Mouse (Mus musculus) lung, postnatal 10 days (tissue): ENCODE measurements at regions not wholly inside any gene's neighbourhood (a gene's known extent, or its start where the extent isn't known, plus 50 kb on each side); places are given as distances from the start of the nearest gene placed in this dataset.

Experiments used
- DNase-seq: peaks from one replicate; pipeline ENCODE4 v3.0.0; 2021

DNA sequence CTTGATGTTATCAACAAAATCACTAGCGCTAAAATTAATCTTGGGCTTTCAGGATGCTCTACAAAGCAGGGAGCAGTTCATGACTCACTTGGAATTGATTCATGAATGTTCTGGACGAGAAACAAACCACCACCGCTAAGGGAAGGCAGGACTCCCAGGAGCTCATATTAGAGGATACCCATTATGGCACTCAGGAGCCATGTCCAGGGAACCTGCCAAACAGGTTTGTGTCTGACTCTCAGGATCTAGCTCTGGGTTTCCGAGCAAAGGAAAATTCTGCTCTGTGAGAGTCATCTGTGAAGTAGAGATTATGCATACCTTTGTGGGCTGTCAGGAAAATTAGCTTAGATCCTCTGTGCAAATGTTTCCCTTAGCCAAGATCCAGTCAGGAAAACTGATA is 454.3 kb upstream of the Sox11 start:
- no peak for DNase-seq

GRCm38 (mm10) chr12:27786716-27787291 is 444.4 kb upstream of the Sox11 start:
- DNase-seq, result no peak

DNA sequence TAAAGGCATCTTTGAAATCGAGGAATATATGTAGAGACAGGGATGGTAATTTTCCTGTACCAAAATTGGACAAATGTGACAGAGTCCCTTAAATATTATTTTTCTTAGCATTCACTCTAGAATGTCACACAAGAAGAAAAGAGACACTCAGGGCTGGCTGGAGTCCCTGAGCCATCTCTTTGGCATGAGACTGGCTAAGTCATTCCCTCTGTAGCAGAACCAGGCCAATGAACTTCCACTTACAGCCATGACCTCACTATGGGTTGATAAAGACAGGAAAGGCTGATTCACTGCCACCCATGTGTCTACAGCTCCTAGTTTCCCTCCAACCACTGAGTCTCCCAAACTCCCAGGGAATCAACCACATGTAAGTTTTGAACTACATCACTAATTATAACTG is 438.4 kb upstream of the Sox11 start:
- DNase-seq, result no peak

DNA sequence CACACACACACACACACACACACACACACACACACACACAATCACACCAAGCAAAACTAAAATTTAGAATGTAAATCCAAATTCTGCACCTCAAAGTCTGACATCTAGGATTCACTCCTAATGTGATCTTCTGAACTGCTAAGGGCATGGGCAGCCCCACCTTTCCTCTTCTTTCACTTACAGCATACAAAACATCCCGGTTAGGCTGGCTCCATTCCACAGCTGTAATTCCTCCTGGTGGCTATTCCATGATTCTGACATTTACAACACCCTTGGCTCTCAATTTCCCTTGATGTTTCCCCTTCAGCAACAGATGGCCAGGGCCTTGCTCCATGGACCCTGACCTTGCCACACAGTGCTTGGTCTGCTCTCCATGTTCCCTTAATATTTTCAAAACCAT is 423.6 kb upstream of the Sox11 start:
- DNase-seq, result no peak

DNA sequence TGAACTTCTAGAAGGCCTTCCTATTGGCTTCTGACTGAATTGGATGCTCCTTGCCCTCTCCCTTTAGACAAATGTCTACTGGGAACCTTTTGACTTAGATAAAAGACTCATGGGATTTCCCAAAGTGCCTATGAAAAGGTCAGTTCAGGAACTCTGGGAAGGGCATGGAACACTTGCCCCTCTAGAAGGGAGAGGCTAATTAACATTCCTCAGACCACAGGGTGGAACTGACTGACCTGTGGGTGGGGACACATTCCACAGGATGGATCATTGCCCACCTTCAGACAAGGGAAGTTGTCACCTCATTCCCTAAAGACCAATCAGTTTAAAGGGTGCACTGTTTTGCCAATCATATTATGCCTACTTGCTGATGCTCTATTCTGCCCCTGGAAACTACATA is 416.6 kb upstream of the Sox11 start:
- no peak for DNase-seq

- no peak for DNase-seq
Measured at GRCm38 (mm10) chr12:27757641-27758040, 415.3 kb upstream of the Sox11 start.

GRCm38 (mm10) chr12:27724619-27725200 is 382.3 kb upstream of the Sox11 start:
- no peak for DNase-seq

DNA sequence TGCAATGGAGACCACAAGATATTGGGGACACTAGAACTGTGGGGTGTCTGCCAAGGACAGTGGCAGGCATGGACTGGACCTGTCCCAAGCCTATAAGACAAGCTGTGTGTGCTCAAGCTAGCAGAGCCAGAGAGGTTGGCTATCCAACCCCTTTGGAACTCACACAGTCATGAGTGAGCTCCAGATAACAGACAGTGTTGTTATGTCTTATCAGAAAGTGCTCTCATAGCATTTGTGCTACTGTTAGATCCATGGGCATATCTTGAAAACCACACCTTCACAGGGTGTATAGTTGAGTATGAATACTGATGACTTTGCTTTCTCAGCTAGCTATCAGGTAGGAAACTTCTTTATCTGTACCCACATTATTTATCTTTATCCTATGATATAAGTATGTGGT is 338.1 kb upstream of the Sox11 start:
- DNase-seq, result no peak

DNA sequence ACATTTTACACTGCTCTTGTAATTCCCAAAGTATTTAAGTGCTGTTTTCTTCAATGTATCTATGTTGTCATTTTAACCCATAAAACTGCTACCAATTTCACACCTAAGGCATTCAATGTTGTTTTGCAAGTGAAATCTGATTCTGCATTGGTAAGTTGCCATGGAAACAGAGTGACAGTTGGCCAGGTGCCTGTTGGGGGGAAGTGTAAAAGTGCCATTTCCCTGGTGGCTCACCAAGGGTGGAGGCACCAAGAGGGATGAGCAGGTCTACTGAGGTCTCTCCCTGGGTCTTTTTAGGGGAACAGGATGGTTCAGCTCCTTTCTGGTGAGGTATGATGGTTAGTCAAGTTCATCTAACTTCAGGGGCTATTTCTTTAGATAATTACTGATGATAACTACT is 331.0 kb upstream of the Sox11 start:
- no peak for DNase-seq

DNA sequence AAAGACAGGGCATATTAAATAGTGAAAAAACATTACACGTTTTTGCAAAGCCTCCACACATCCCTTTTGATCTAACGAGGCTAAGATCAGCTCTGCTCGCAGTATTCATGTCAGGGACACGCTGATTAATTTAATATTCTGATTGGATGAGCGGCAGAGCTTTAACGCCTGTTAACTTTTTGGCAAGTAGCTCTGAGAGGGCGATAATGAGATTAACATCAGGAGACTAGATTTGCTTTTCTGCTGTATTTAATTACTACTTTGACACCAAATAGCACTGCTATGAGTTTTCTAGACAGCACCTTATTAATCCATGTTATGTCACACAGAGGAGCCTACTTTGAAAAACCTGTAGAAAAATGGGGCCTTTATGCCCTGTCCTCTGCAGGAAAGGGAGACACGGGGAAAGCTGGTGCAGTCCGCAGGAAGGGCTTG is 328.3 kb upstream of the Sox11 start:
- no peak for DNase-seq

DNA sequence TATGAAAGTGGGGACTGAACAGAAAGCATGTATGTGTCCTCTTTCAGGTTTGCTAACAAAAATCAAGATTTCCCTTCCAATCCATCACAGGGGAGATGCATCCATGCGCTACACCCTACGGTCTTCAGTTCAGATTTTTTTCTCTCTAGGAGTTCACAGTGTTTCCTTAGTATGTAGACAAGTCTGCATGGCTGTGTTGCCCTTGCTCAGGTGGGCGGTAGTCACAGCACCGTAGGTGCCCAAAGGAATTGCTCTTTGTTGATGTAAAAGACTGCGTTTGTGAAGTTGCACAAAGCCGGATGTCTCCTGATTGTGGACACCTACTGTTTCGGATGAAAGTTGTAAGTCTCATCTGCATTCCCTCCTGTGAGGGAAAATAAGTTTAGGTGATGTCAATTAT is 327.8 kb upstream of the Sox11 start:
- DNase-seq, result no peak

DNA sequence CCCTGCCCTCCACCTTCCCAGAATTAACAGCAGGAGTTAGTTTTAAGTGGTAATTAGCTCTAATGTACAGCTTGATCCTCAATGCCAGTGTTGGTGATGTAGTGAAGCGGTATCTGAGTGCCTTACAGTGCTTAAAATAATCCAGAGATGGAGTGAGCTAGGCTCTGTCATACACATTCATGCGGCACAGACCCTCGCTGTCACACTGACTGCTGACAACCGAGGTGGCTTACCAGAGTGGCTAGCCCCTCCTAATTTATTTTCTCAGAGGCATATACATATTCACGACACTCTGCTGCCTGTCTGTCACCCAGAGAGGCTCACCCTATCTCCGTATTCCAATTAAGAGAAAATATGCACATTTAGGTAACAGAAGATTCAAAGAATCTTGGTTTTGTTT is 327.2 kb upstream of the Sox11 start:
- no peak for DNase-seq

DNA sequence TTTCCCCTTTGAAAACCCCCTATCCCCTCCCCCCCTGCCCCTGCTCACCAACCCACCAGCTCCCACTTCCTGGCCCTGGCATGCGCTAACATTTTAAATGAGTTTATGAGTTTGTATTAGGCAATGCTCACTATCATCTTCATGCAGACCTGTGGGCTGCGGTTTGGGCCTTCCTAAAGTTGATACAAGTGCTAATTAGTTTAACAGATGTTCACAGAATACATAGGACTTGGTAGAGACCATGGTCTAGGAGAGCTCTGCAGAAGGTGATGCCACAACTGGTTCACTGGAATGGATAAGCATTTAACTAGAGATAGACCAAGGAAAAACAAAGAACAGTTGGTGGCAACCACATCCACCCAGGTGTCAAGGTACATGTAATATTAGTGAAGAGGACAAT is 324.1 kb upstream of the Sox11 start:
- no peak for DNase-seq

DNA sequence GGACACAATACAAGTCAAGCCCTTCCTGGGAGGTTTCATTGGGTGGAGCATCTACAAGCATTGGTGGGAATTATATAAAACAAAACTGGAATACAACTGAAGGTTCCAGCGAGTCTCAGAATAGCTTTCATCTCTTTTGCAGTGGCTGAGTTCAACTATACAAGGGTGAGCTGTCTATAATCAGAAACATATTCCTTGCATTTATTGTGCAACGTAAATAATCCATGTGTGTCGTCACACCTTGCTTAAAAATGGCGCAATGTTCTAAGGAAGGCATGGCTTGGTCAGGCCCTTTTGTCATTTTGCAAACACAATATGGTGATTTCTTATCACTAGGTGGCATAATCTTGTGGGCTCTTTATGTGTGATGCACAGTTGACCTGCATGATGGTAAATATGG is 320.8 kb upstream of the Sox11 start:
- DNase-seq, result no peak

GRCm38 (mm10) chr12:27662723-27663122 is 320.3 kb upstream of the Sox11 start:
- no peak for DNase-seq

GRCm38 (mm10) chr12:27657536-27657935 is 315.2 kb upstream of the Sox11 start:
- peak; percentile 11 for DNase-seq

DNA sequence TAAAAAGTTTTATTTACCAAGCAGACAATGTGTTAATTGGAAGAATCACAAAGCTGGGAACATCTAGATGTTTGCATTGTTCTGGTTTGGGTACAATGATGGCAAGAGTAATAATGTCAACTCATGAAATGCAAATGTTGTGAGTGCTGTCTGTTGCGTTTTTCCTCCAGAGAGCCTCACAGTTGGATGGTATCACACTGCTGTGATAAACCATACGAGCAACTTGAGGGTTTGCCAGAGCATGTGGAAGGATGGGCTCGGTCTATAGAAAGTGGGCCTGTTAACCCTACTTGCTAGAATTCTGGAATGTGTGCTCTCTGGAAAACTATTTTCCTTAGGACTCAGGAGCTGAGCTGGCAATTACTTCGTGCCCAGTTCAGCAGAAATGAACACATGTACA is 311.2 kb upstream of the Sox11 start:
- no peak for DNase-seq

DNA sequence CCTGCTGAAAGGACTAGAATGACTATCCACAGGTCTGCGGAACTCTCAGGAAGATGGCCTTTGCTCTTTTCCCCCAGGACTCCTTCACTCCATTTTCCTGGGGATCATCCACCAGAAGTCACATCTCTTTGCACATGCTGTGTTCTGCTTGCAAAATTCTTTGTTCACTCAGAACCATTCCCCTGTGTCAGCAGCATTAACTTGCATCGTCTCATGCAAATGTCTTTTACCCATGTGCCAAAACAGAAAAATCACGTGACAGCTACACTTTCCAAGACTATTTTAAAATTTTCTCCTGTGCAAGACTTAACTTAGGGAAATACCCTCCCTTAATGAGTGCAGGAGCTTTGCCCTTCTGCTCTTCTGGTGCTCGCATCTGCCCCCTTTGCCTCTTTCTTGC is 306.2 kb upstream of the Sox11 start:
- DNase-seq, result no peak

- DNase-seq, result peak; percentile 17
Measured at GRCm38 (mm10) chr12:27646497-27647307, 304.3 kb upstream of the Sox11 start.

GRCm38 (mm10) chr12:27619616-27620015 is 277.2 kb upstream of the Sox11 start:
- DNase-seq, result no peak

GRCm38 (mm10) chr12:27604061-27604679 is 261.8 kb upstream of the Sox11 start:
- peak; percentile 58 for DNase-seq

DNA sequence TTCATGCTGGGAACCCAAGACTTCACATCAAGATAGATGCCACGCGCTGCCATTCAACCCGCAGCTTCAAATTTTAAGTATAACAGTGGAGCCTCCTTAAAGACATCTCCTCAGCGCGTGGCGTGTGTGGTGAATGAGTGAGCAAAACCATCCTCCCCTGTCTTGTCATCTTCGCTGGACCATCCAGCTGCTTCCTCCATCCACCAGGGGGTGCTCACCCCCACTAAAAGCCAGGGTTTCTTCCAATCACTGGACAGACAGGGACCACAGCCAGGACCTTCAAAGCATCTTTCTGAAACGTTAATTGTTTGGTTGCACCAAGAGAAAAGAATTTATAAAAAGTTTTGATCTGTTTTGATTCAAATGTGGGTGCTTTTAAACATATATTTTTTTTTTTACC is 256.8 kb upstream of the Sox11 start:
- DNase-seq, result peak; percentile 81

DNA sequence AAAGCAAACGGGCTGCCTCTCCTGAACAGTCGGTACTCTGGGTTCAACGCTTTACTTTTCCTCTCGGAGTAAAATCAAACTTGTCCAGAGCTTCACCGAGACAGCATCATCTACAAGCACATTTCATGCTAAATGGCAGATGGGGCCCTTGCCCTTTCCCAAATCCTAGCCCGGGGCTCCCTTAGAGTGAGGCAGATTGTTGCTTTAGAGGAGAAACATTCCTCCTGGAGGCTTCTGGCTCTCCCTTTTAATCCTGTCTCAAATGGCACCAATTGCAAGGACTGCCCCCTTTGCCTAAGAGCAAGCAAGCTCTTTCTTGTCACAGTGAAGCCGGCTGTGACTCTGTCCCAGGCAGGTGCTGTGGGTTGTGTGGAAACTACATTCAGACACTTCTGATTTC is 255.5 kb upstream of the Sox11 start:
- no peak for DNase-seq

GRCm38 (mm10) chr12:27597322-27597721 is 254.9 kb upstream of the Sox11 start:
- no peak for DNase-seq
